Mouse (Mus musculus) CH12.LX (cell line): ENCODE data around the gene Sec14l1. TPM values are rescaled to one million over a fixed set of nuclear protein-coding genes. Genes with fewer than 3 reads are reported as not detected.

ENCODE experiments used
- DNase-seq: peaks from one replicate; pipeline ENCODE4 v3.0.0-alpha.2; 2013; ENCODE audit errors: extremely low read depth
- H3K27ac ChIP-seq: 2 replicates; pipeline ENCODE4 v1.5.1; 2012; ENCODE audit warnings: low read depth, mild to moderate bottlenecking, control low read depth, moderate library complexity; ENCODE audit not compliant: insufficient read depth
- H3K27me3 ChIP-seq: replicated peaks from 2 replicates; pipeline ENCODE3; 2012; ENCODE audit warnings: inconsistent platforms
- H3K36me3 ChIP-seq, 2 experiments: replicated peaks in 1 of 2; 2 replicates each; pipeline versions ENCODE3 to v1.6.1; 2012; ENCODE audit warnings: inconsistent platforms in 1 of 2, low read length in 1 of 2, mild to moderate bottlenecking in 1 of 2, mixed read lengths in 1 of 2, moderate library complexity in 1 of 2; ENCODE audit not compliant: control insufficient read depth in 1 of 2, insufficient read depth in 1 of 2
- H3K4me1 ChIP-seq, 2 experiments: 2 replicates each; pipeline ENCODE4 v1.6.1; 2012; ENCODE audit warnings: inconsistent platforms in 1 of 2, moderate library complexity in 1 of 2; ENCODE audit not compliant: insufficient read depth in 2 of 2, control insufficient read depth in 1 of 2
- H3K4me2 ChIP-seq: 2 replicates; pipeline ENCODE4 v1.6.1; 2012; ENCODE audit warnings: low read depth, mild to moderate bottlenecking, control low read depth; ENCODE audit not compliant: poor library complexity, insufficient read depth, severe bottlenecking
- H3K4me3 ChIP-seq, 3 experiments: fragments of 150-350 bp in 1 of 3; sonication (generic) in 1 of 3; replicated peaks in 1 of 3; 2 replicates each; pipeline versions ENCODE3 to v1.5.1; 2011 to 2012; ENCODE audit warnings: low read depth in 2 of 3, low read length in 2 of 3, mild to moderate bottlenecking in 2 of 3, moderate library complexity in 2 of 3, control low read depth in 1 of 3, improper control_type of control experiment in 1 of 3, inconsistent platforms in 1 of 3, mixed read lengths in 1 of 3; ENCODE audit not compliant: poor library complexity in 1 of 3
- H3K79me2 ChIP-seq: replicated peaks from 2 replicates; pipeline ENCODE4 v1.6.1; 2012; ENCODE audit warnings: mild to moderate bottlenecking, moderate library complexity; ENCODE audit not compliant: control insufficient read depth, poor library complexity, insufficient read depth, severe bottlenecking; ENCODE audit errors: extremely low read depth
- H3K9ac ChIP-seq: 2 replicates; pipeline ENCODE4 v1.6.1; 2012; ENCODE audit warnings: low read depth, mild to moderate bottlenecking, control low read depth, moderate library complexity; ENCODE audit not compliant: insufficient read depth
- H3K9me3 ChIP-seq: replicated peaks from 2 replicates; pipeline ENCODE3; 2012; ENCODE audit warnings: low read length, inconsistent platforms, mixed read lengths
- BHLHE40 ChIP-seq: IDR thresholded peaks from 2 replicates; pipeline ENCODE4 v1.6.1; 2011; ENCODE audit warnings: mild to moderate bottlenecking, low read depth, low read length, improper control_type of control experiment
- CHD2 ChIP-seq: IDR thresholded peaks from 2 replicates; pipeline ENCODE4 v1.6.1; 2011; ENCODE audit warnings: low read length, improper control_type of control experiment
- E2F4 ChIP-seq: IDR thresholded peaks from 2 replicates; pipeline ENCODE4 v1.6.1; 2011; ENCODE audit warnings: low read depth, low read length, improper control_type of control experiment; ENCODE audit not compliant: insufficient replicate concordance
- ELF1 ChIP-seq: IDR thresholded peaks from 2 replicates; pipeline ENCODE4 v1.6.1; 2014; ENCODE audit warnings: low read depth, mild to moderate bottlenecking, inconsistent platforms, low read length, improper control_type of control experiment
- ETS1 ChIP-seq: conservative IDR thresholded peaks from 2 replicates; pipeline ENCODE4 v1.6.1; 2012; ENCODE audit warnings: low read depth, mild to moderate bottlenecking, inconsistent platforms, low read length, improper control_type of control experiment, moderate library complexity
- GABPA ChIP-seq: IDR thresholded peaks from 2 replicates; pipeline ENCODE4 v1.6.1; 2012; ENCODE audit warnings: low read depth, low read length, improper control_type of control experiment, inconsistent platforms; ENCODE audit not compliant: insufficient replicate concordance
- HCFC1 ChIP-seq: IDR thresholded peaks from 2 replicates; pipeline ENCODE4 v1.6.1; 2012; ENCODE audit warnings: low read depth, mild to moderate bottlenecking, inconsistent platforms, low read length, improper control_type of control experiment
- JUND ChIP-seq: conservative IDR thresholded peaks from 2 replicates; pipeline ENCODE4 v1.6.1; 2011; ENCODE audit warnings: low read depth, low read length, improper control_type of control experiment
- KAT2A ChIP-seq: IDR thresholded peaks from 2 replicates; pipeline ENCODE4 v1.6.1; 2012; ENCODE audit warnings: low read length, improper control_type of control experiment, inconsistent platforms; ENCODE audit not compliant: insufficient replicate concordance
- MAX ChIP-seq: IDR thresholded peaks from 2 replicates; pipeline ENCODE4 v1.6.1; 2011; ENCODE audit warnings: low read length, improper control_type of control experiment
- MEF2A ChIP-seq: IDR thresholded peaks from 2 replicates; pipeline ENCODE4 v1.6.1; 2014; ENCODE audit warnings: low read depth, mild to moderate bottlenecking, inconsistent platforms, low read length, improper control_type of control experiment, borderline replicate concordance
- NRF1 ChIP-seq: IDR thresholded peaks from 2 replicates; pipeline ENCODE4 v1.6.1; 2014; ENCODE audit warnings: low read depth, mild to moderate bottlenecking, inconsistent platforms, low read length, improper control_type of control experiment, moderate library complexity
- POLR2AphosphoS2 ChIP-seq: IDR thresholded peaks from 2 replicates; pipeline ENCODE4 v1.6.1; 2011; ENCODE audit warnings: low read depth, low read length, improper control_type of control experiment
- RCOR1 ChIP-seq: conservative IDR thresholded peaks from 2 replicates; pipeline ENCODE4 v1.6.1; 2012; ENCODE audit warnings: low read depth, mild to moderate bottlenecking, inconsistent platforms, low read length, improper control_type of control experiment
- SMC3 ChIP-seq: IDR thresholded peaks from 2 replicates; pipeline ENCODE4 v1.6.1; 2011; ENCODE audit warnings: low read depth, low read length, improper control_type of control experiment
- TCF12 ChIP-seq: IDR thresholded peaks from 2 replicates; pipeline ENCODE4 v1.6.1; 2014; ENCODE audit warnings: low read depth, mild to moderate bottlenecking, inconsistent platforms, low read length, improper control_type of control experiment
- USF1 ChIP-seq: IDR thresholded peaks from 2 replicates; pipeline ENCODE4 v1.6.1; 2014; ENCODE audit warnings: low read depth, mild to moderate bottlenecking, inconsistent platforms, low read length, improper control_type of control experiment
- USF2 ChIP-seq: conservative IDR thresholded peaks from 2 replicates; pipeline ENCODE4 v1.6.1; 2011; ENCODE audit warnings: low read depth, low read length, improper control_type of control experiment
- ZC3H11A ChIP-seq: IDR thresholded peaks from 2 replicates; pipeline ENCODE4 v1.6.1; 2012; ENCODE audit warnings: low read depth, mild to moderate bottlenecking, inconsistent platforms, low read length, improper control_type of control experiment
- ZKSCAN1 ChIP-seq: IDR thresholded peaks from 2 replicates; pipeline ENCODE4 v1.6.1; 2012; ENCODE audit warnings: low read depth, inconsistent platforms, low read length, improper control_type of control experiment, borderline replicate concordance
- ZMIZ1 ChIP-seq: IDR thresholded peaks from 2 replicates; pipeline ENCODE4 v1.6.1; 2012; ENCODE audit warnings: low read depth, mild to moderate bottlenecking, inconsistent platforms, low read length, improper control_type of control experiment
- ZNF384 ChIP-seq: IDR thresholded peaks from 2 replicates; pipeline ENCODE4 v1.6.1; 2012; ENCODE audit warnings: low read depth, low read length, improper control_type of control experiment, inconsistent platforms
- dilution Hi-C: fragments of 300-500 bp; cut with MboI; formaldehyde crosslinking; loops from 2 replicates; pipeline ENCODE4 v1.14.3; 2020; ENCODE audit warnings: low sequenced_read_pairs; ENCODE audit not compliant: extremely low pct_unique_long_range_greater_than_20kb, extremely low pct_ligation_motif_present
- in situ Hi-C: fragments of 300-500 bp; cut with MboI; formaldehyde crosslinking; loops from 3 replicates; pipeline ENCODE4 v1.14.3; 2019; ENCODE audit warnings: low sequenced_read_pairs, low pct_ligation_motif_present, low pct_unique_long_range_greater_than_20kb, mixed read lengths
- polyA plus RNA-seq: library from polyadenylated mRNA; unstranded; fragments of >175 nt; gene quantifications from 2 replicates; pipeline ENCODE4 v1.2.1, GENCODE M21; 2012; ENCODE audit warnings: low read depth; ENCODE audit not compliant: insufficient read length
- total RNA-seq, 2 experiments: library from RNA; depleted of rRNA; stranded (reverse); fragments of 300-350 nt in 1 of 2; fragments of >200 nt in 1 of 2; gene quantifications; 2 replicates each; pipeline ENCODE4 v1.2.3; 2012 to 2014

Sec14l1 gene
- total and polyA plus RNA-seq, 3 experiments: 18.5 to 28.2 (median 21.5) TPM

GRCm38 (mm10) chr11:117097021-117097420 is 17.9 kb upstream of the Sec14l1 start:
- H3K27me3 ChIP-seq: peaks cover 37% of the 10 kb centered on the region

GRCm38 (mm10) chr11:117098155-117098554 is 16.8 kb upstream of the Sec14l1 start:
- Histone ChIP-seq H3K27me3 (peaks cover 37% of the 10 kb centered on the region), H3K79me2 (no peaks in the 10 kb centered on the region), H3K4me2 (no peak overlapping the region), H3K4me3 (no peak overlapping the region)
- no peak for DNase-seq
- in situ Hi-C loops: no loop called here
- TF ChIP-seq USF2 (no peak), BHLHE40 (no peak), MAX (no peak)
- TF ChIP-seq, all 38 proteins: peak for 0
- Histone ChIP-seq H3K9me3 (peaks cover 4% of the 10 kb centered on the region), H3K9ac (no peak overlapping the region), H3K36me3 (no peaks in the 10 kb centered on the region), H3K27ac (no peak overlapping the region), H3K4me1 (peaks cover 26 to 54% of the 10 kb centered on the region in 2 experiments)
- dilution Hi-C loops: no loop called here

More at GRCm38 (mm10) chr11:117097021-117097420, 17.9 kb upstream of the Sec14l1 start:
- Histone ChIP-seq H3K4me1 (peaks cover 31 to 57% of the 10 kb centered on the region in 2 experiments), H3K36me3 (no peaks in the 10 kb centered on the region), H3K9me3 (peaks cover 4% of the 10 kb centered on the region), H3K4me3 (no peak overlapping the region), H3K79me2 (no peaks in the 10 kb centered on the region), H3K9ac (no peak overlapping the region), H3K4me2 (no peak overlapping the region), H3K27ac (no peak overlapping the region)
- no peak for DNase-seq
- in situ Hi-C loops (no loop called here), dilution Hi-C loops (no loop called here)
- TF ChIP-seq HCFC1 (no peak), POLR2AphosphoS2 (no peak), ZC3H11A (no peak), KAT2A (no peak), TCF12 (no peak)

GRCm38 (mm10) chr11:117098784-117099183 is 16.2 kb upstream of the Sec14l1 start:
- Histone ChIP-seq H3K4me2 (no peak overlapping the region), H3K27ac (no peak overlapping the region), H3K79me2 (no peaks in the 10 kb centered on the region), H3K27me3 (peaks cover 40% of the 10 kb centered on the region), H3K9me3 (peaks cover 4% of the 10 kb centered on the region), H3K4me1 (peaks cover 20 to 48% of the 10 kb centered on the region in 2 experiments), H3K4me3 (no peak overlapping the region), H3K9ac (no peak overlapping the region), H3K36me3 (no peaks in the 10 kb centered on the region)
- DNase-seq: no peak
- dilution Hi-C loops (no loop called here), in situ Hi-C loops (no loop called here)
- TF ChIP-seq ELF1 (no peak), TCF12 (no peak), SMC3 (no peak), RCOR1 (no peak), ZNF384 (no peak), JUND (no peak), USF1 (no peak), ETS1 (no peak), CHD2 (no peak), ZMIZ1 (no peak), E2F4 (no peak), ZKSCAN1 (no peak), HCFC1 (no peak), MEF2A (no peak), POLR2AphosphoS2 (no peak), NRF1 (no peak), MAX (no peak), GABPA (no peak)
